Mouse (Mus musculus) urinary bladder, adult 2 months (tissue): Measurements from ENCODE around the gene Ihh. TPM values are rescaled to one million over a fixed set of nuclear protein-coding genes. Genes with fewer than 3 reads are reported as not detected.

Experiments used
- DNase-seq: peaks from one replicate; pipeline ENCODE4 v3.0.0; 2022; ENCODE audit warnings: low spot score
- polyA plus RNA-seq: library from polyadenylated mRNA; depleted of rRNA; stranded (reverse); fragments of >200 nt; gene quantifications from 2 replicates; pipeline ENCODE4 v1.2.3, GENCODE M21; 2012; rRNA removed

Ihh gene
- polyA plus RNA-seq, 1 experiment, result 0.21 TPM

- DNase-seq, result no peak
Measured at GRCm38 (mm10) chr1:74947986-74948670, 3.3 kb downstream of the Ihh start.

- DNase-seq, result no peak
Measured at GRCm38 (mm10) chr1:74941651-74942360, 9.7 kb downstream of the Ihh start.

GRCm38 (mm10) chr1:74939762-74940161 lies 11.7 kb downstream of the Ihh start:
- DNase-seq, result no peak

- DNase-seq, result no peak
Measured at GRCm38 (mm10) chr1:74936221-74936830, 15.1 kb downstream of the Ihh start.

GRCm38 (mm10) chr1:74935402-74935801 lies 16.1 kb downstream of the Ihh start, which contains the start of gene Cfap65:
TSS of gene Cfap65 (minus strand) at chr1:74935599.
- DNase-seq, result no peak

- DNase-seq, result no peak
Measured at GRCm38 (mm10) chr1:74927621-74928296, 23.7 kb downstream of the Ihh start.

GRCm38 (mm10) chr1:74926721-74927120 lies 24.8 kb downstream of the Ihh start:
- no peak for DNase-seq

- no peak for DNase-seq
Measured at GRCm38 (mm10) chr1:74924464-74924863, 27.0 kb downstream of the Ihh start.

- DNase-seq, result no peak
Measured at GRCm38 (mm10) chr1:74915706-74916105, 35.8 kb downstream of the Ihh start.

- no peak for DNase-seq
Measured at GRCm38 (mm10) chr1:74902191-74902590, 49.3 kb downstream of the Ihh start.

GRCm38 (mm10) chr1:74901686-74902085 lies 49.8 kb downstream of the Ihh start:
- DNase-seq, result no peak

GRCm38 (mm10) chr1:74900341-74901285 lies 50.9 kb downstream of the Ihh start:
- peak; percentile 52 for DNase-seq

- DNase-seq, result no peak
Measured at GRCm38 (mm10) chr1:74898656-74899431, 52.6 kb downstream of the Ihh start.

GRCm38 (mm10) chr1:74897976-74898375 lies 53.5 kb downstream of the Ihh start:
- no peak for DNase-seq

Other genes with a start within 250 kb of the Ihh start
- 67.0 and 71.9 TPM in 2 replicates for gene Cyp27a1, start 238.1 kb downstream of the Ihh start, polyA plus RNA-seq
- gene Prkag3, start 202.5 kb downstream of the Ihh start, polyA plus RNA-seq, result 0.63 and 0.76 TPM in 2 replicates
- 2.3 and 2.6 TPM in 2 replicates for gene Wnt6, start 179.8 kb downstream of the Ihh start, polyA plus RNA-seq
- 0.94 and 1.4 TPM in 2 replicates for gene Wnt10a, start 160.2 kb downstream of the Ihh start, polyA plus RNA-seq
- 0.03 and 0.13 TPM in 2 replicates for gene Cdk5r2, start 96.7 kb downstream of the Ihh start, polyA plus RNA-seq
- gene Fev, start 66.3 kb downstream of the Ihh start, polyA plus RNA-seq, result not detected in 2 replicates
- gene Cryba2, start 58.5 kb downstream of the Ihh start, polyA plus RNA-seq, result not detected in 2 replicates
- gene Cfap65, start 16.1 kb downstream of the Ihh start, polyA plus RNA-seq, result 0.01 TPM in 1 of 2 replicates, not detected in the other
- 3.4 and 4.3 TPM in 2 replicates for gene Nhej1, start 173.5 kb upstream of the Ihh start, polyA plus RNA-seq
- gene Slc23a3, start 182.2 kb upstream of the Ihh start, polyA plus RNA-seq, result 0.91 and 1.2 TPM in 2 replicates
- gene Cnppd1, start 191.0 kb upstream of the Ihh start, polyA plus RNA-seq, result 50.8 and 51.7 TPM in 2 replicates
- gene Retreg2, start 191.1 kb upstream of the Ihh start, polyA plus RNA-seq, result 60.5 and 61.5 TPM in 2 replicates
- 37.7 and 45.2 TPM in 2 replicates for gene Zfand2b, start 217.0 kb upstream of the Ihh start, polyA plus RNA-seq
- gene Abcb6, start 228.7 kb upstream of the Ihh start, polyA plus RNA-seq, result 11.2 and 13.4 TPM in 2 replicates
- gene Ankzf1, start 240.5 kb upstream of the Ihh start, polyA plus RNA-seq, result 33.5 and 39.1 TPM in 2 replicates
- gene Atg9a, start 240.5 kb upstream of the Ihh start, polyA plus RNA-seq, result 30.4 and 36.3 TPM in 2 replicates